Mouse (Mus musculus): ENCODE results near the gene Cyp27a1.
A peak's percentile ranks its signal among the peaks of the same experiment; 100 is the strongest.

Gene Cyp27a1

DNA sequence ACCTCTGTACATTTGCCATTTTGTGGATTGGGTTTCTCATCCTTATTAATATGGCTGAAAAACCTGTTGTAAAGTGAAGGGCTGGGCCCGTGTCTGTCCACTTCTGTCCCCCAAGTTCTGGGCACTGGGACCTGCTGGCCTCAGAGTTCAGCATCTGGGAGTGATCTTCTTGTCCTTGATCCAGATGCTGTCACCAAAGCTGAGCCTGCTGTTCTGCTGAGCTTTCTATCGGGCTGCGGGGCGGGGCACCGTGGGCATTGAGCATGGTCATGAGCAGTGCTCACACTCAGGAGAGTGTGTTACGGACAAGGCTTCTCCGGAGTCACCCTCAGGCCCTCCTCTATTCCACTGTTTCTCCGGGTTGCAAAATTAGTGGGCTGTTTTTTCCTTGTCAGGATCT, 4.7 kb downstream of the Cyp27a1 start:
- no peak for DNase-seq (ENCODE audit: inconsistent ontology term)

DNA sequence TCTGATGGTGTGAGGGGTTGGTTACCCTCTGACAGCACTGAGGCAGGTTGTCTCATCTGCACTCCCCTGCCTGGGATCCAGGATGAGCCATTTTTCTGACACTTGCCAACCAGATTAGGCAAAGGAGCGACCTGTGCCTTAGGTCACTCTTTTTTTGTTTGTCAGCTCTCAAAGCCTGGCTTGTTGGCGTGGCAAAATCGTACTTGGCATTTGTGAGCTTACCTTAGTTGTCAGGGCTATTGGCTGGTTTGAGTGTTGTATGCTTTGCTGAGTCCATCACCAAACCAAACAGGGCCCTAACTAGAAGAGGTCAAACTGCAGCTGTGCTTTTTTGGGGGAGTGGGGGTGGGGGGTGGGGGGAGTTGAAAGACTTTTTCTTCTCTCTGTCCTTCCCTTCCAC, 5.9 kb downstream of the Cyp27a1 start:
- no peak for DNase-seq (ENCODE audit: inconsistent ontology term)

DNA sequence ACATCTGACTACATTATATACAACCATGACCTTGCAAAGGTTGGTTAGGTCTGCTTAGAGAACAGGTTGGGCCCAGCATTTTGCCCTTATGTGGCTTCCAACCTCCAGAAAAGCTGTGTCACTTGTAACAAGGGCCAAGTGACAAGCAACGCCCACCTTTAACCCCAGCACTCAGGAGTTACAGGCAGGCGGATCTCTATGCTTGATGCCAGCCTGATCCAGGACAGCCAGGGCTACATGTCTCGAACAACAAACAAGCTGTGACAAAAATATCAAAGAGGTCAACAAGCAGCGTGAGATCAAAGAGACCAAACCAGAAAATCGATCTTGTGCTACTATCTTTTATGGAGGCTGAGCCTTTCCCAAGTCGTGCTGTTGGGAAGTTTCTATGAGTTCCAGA, 8.3 kb downstream of the Cyp27a1 start:
- no peak for DNase-seq (ENCODE audit: inconsistent ontology term)

DNA sequence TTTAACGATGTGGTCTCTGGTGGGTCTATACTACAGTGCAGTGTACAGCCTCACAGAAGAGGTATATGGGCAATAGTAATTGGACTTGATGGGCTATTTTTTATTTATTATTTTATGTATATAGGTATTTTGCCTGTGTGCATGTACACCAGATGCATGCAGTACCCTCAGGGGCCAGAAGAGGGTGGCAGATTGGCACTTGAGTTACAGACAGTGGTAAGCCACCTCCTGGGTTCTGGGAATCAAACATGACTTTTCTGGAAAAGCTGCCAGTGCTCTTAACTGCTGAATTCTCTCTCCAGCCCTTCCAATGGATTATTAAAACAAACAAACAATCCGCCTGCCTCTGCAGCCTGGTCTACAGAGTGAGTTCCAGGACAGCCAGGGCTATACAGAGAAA, 10.4 kb downstream of the Cyp27a1 start:
- no peak for DNase-seq (ENCODE audit: inconsistent ontology term)

DNA sequence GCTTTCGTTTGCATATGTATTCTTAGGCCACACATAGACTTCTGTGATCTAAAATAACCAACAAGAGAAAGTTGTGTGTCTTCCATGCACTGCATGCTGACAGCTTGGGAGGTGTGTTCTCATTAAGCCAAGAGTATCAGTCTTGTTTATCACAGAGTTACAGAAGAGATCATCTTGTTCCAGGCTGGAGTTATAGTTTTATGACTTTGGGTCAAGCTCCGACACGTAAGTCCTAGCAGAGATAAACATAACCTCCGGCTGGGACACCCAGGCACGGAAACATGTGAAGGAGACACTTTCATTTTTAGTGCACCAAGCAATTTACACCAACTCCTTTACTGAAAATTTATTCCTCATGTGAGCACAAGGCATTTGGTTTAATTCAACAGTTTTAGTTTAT, 12.7 kb downstream of the Cyp27a1 start:
- DNase-seq (ENCODE audit: inconsistent ontology term): no peak

DNA sequence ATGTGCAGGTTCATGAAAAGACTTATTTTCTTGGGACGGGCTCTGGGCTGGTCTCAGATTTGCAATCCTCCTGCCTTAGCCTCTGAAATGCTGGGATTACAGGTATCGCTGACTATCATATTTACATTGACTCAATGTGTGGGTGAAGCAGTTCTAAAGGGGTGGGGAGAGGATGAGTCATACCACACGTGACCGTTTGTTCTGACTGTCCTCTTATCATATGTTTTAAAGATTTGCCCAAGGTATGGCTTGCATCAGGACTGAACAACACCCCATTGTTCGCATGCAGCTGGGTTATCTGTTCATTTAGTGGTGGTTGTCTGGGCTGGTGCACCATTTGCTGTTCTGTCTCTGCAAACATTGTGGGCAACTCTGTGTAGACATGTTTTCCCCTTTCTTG, 13.3 kb downstream of the Cyp27a1 start:
- DNase-seq (ENCODE audit: inconsistent ontology term): no peak

GRCm38 (mm10) chr1:74728446-74728845, 15.1 kb downstream of the Cyp27a1 start:
- no peak for DNase-seq (ENCODE audit: inconsistent ontology term)

DNA sequence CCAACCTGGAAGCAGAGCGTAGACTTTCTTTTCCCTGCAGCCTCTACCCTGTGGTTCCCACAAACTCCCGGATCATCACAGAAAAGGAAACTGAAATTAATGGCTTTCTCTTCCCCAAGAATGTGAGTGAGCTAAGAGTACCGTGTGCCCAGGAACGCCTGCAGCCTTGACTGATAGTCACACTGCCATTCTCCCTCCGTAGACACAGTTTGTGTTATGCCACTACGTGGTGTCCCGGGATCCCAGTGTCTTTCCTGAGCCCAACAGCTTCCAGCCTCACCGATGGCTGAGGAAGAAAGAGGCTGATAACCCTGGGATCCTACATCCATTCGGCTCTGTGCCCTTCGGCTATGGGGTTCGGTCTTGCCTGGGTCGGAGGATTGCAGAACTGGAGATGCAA, 23.6 kb downstream of the Cyp27a1 start:
- DNase-seq (ENCODE audit: inconsistent ontology term): no peak

DNA sequence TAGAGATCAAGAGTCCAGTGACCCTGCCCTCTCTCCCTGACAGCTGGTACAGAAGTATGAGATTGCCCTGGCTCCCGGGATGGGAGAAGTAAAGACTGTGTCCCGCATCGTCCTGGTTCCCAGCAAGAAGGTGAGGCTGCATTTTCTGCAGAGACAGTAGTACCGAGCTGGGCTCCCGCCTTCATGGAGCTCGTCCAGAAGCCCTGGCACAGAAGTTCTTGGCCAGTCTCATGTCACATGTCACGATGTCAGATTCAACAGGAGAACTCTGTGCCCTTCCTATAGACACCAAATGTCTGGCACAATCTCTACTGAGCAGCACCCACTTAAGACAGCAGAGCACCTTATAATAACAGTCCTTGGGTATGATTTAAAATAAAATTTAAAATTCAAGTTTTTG, 24.1 kb downstream of the Cyp27a1 start:
- no peak for DNase-seq (ENCODE audit: inconsistent ontology term)

GRCm38 (mm10) chr1:74740846-74741245, 27.5 kb downstream of the Cyp27a1 start:
- DNase-seq (ENCODE audit: inconsistent ontology term): no peak

DNA sequence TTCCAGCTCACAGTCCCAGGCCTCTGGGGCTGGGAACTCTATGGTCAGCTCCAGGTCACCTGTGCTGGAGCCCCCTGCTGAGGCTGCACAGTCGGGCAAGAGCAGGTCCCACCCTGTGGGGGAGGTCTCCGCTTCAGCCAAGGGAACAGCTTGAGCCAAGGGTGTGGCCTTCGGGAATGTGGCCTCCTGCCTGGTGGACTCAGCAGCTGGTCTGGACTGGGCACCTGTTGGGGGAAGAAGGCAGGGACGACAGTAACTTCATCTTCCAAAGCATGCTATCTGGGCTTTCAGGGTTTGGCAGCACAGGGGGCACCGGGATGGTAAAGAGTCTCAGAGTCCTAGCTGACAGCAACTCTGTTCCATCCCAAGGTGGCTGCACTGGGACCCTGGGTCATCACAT, 34.0 kb downstream of the Cyp27a1 start:
- no peak for DNase-seq (ENCODE audit: inconsistent ontology term)

GRCm38 (mm10) chr1:74748643-74749271, 35.4 kb downstream of the Cyp27a1 start, which contains the start of gene Prkag3:
TSS of gene Prkag3 (minus strand) at chr1:74749221.
- peak; percentile 76 for DNase-seq (ENCODE audit: inconsistent ontology term)

DNA sequence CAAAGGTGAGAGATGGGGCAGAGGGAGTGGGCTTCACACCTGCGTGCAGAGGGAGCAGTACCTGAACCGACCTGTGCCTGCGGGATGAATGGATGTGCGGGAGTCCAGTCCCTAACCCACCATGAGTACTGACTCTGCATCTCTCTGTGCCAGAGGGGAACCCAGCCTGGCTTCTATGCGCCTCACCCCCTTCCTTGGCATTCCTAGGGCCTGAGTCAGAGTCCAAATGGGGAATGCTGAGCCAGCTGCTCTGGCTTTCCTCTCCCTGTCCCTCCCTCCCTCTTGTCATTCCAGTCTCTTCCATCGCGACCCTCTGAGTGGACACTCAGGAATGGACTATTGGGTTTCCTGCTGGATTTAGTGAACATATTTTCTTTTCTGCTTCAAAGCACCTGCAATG, 35.9 kb downstream of the Cyp27a1 start:
- peak; percentile 92 for DNase-seq (ENCODE audit: inconsistent ontology term)

- peak; percentile 93 for DNase-seq (ENCODE audit: inconsistent ontology term)
Measured at GRCm38 (mm10) chr1:74750683-74751082, 37.3 kb downstream of the Cyp27a1 start.

DNA sequence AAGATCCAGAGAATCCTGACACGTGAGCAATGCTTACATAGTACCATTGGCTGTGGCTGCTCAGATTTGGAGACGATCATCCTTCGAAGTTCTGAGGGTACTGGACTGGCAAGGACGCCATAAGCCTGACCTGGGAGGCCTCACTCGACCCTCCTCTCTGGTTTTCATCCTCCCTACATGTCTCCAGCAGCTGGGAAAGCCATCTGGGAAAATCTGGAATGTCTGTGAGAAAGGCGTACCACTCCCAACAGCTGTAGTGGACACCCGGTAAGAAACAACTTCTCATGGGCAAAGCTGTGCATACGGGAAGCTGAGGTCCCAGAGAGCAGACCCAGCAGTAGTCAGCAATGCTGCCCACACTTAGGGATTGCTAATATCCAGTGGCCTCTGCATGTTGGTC, 38.8 kb downstream of the Cyp27a1 start:
- no peak for DNase-seq (ENCODE audit: inconsistent ontology term)

DNA sequence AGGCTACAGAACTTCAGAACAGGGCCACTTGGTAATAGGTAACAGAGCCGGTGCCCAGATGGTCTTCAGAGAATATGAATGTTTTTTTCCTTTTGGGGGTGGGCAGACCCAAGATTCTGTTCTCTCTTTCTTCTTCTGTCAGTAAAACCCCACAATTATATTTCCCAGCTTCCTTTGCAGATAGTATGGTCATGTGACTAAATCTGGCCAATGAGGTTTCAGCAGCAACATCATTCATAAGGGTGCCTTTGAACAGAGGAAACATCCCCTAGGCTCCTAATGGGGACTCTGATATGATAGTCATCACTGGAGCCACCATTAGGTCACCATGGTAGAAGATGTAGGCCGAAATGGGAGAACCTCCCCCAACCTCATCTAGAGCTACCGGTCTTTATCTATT, 39.5 kb downstream of the Cyp27a1 start:
- DNase-seq (ENCODE audit: inconsistent ontology term): no peak

DNA sequence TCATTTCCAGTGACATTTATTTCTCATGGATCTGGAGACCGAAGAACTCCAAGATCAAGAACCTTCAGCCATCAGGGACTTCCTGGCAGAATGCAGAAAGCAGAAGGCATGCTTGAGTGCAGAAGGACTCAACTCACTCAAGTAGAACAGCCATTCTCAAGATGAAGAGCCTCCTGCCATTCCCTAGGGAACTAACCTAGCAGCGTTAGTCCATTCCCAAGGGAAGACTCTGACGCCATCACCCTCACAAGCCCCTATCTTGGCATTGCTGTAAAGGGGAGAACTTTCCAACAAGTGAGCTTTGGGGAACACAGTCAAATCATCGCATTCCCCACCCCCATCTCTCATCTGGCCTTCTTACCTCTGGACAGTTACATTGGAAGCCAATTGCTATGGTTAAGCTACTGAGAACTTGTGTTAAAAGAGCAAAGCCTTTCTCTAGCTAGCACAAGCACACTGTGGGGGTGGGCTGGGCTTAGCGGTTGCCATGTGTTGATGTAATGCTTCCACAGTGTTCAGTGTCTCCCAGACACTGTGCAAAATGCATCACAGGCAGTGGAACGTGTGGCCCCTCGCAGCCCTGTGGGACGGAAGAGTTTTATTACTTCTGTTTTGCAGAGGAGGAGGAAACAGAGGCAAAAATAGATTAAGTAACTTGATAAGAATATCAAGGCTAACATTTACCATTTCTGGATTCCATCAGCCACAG, 40.0 kb downstream of the Cyp27a1 start:
- no peak for DNase-seq (ENCODE audit: inconsistent ontology term)

GRCm38 (mm10) chr1:74754175-74754785, 40.9 kb downstream of the Cyp27a1 start:
- DNase-seq (ENCODE audit: inconsistent ontology term): no peak

- peak; percentile 51 for DNase-seq (ENCODE audit: inconsistent ontology term)
Measured at GRCm38 (mm10) chr1:74759773-74760172, 46.4 kb downstream of the Cyp27a1 start.

- peak; percentile 67 for DNase-seq (ENCODE audit: inconsistent ontology term)
Measured at GRCm38 (mm10) chr1:74763081-74763480, 49.7 kb downstream of the Cyp27a1 start.

DNA sequence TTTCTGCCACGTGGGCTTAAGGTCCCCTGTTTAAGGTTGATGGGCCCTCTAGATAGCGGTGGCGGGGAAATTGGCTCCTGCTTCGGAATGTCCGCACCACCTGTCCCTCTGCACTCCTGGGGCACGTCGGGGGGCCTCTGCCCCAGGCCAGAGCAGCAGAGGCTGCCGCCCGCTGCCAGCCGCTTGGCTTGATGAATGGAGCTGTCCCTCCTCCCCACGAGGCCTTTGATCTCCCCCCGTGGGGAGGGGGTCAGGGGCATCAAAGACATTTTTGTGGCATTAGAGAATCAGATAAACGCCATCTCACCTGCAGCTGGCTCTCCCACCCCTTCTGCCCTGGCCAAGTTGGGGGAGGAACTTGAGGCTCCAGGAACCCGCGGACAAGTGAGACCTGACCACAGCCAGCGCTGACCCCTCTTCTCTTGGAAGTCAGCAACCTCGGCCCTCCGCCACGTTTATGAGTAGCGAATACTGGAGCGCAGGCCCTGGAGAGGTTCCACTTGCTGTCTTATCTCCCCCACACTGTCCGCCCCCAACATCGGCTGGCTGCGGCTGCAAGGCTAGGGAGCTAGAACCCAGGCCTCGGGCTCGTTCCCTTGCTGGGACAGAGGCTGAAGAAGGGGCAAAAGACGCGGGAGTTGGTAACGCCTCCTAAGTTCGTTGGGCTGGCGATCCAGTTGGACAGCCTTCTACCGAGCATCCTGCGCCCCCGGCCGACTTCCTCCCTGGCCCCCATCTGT, 57.5 kb downstream of the Cyp27a1 start:
- DNase-seq (ENCODE audit: inconsistent ontology term): no peak

DNA sequence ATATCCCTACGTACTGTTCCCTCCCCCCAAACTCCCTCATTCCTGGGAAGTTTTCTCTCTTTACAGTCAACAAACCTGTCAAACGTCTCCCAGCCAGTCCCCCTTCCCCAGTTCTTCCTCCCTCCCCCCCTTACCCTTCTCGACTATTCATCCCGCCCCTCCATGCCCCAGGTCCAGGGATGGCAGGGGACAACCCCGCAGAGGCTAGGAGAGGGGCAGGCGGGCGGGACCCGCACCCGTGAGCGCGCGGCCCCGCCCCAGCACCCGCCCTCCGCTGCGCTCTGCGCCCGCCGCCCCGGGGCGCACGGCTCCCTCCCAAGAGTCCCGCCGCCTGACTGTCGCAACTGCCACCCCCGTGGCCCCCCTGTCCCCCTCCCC, 58.1 kb downstream of the Cyp27a1 start:
- DNase-seq (ENCODE audit: inconsistent ontology term): no peak

DNA sequence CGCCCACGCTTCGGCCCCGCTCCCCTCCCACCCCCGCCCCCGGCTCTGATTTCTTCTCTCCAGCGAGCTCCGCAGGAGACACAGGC, 58.3 kb downstream of the Cyp27a1 start, which contains the start of gene Wnt6:
TSS of gene Wnt6 (plus strand) at position 48 of the 86 bp plus-strand sequence.
- DNase-seq (ENCODE audit: inconsistent ontology term): no peak
